Mouse (Mus musculus): ENCODE measurements at regions not wholly inside any gene's neighbourhood (a gene's known extent, or its start where the extent isn't known, plus 50 kb on each side); places are given as distances from the start of the nearest gene placed in this dataset.
A peak's percentile ranks its signal among the peaks of the same experiment; 100 is the strongest.

GRCm38 (mm10) chrX:142540264-142540663 lies 140.9 kb upstream of the Tmem164 start:
- TF ChIP-seq CTCF (IDR thresholded peaks at IDR 0.05; ENCODE audit: insufficient read depth, low read depth, low read length) (0 out of 2 replicates have a peak, but pooled peaks have one; percentile 30), POLR2A (IDR thresholded peaks at IDR 0.05; ENCODE audit: insufficient read depth, low read depth, low read length) (no peak)

Data from olfactory bulb, adult 2 months (tissue).